Mouse (Mus musculus): ENCODE results near the gene Vwc2. TPM values are rescaled to one million over a fixed set of nuclear protein-coding genes. Genes with fewer than 3 reads are reported as not detected.
A peak's percentile ranks its signal among the peaks of the same experiment; 100 is the strongest.

Vwc2 gene
- polyA plus RNA-seq, 1 experiment, result 9.3 TPM

DNA sequence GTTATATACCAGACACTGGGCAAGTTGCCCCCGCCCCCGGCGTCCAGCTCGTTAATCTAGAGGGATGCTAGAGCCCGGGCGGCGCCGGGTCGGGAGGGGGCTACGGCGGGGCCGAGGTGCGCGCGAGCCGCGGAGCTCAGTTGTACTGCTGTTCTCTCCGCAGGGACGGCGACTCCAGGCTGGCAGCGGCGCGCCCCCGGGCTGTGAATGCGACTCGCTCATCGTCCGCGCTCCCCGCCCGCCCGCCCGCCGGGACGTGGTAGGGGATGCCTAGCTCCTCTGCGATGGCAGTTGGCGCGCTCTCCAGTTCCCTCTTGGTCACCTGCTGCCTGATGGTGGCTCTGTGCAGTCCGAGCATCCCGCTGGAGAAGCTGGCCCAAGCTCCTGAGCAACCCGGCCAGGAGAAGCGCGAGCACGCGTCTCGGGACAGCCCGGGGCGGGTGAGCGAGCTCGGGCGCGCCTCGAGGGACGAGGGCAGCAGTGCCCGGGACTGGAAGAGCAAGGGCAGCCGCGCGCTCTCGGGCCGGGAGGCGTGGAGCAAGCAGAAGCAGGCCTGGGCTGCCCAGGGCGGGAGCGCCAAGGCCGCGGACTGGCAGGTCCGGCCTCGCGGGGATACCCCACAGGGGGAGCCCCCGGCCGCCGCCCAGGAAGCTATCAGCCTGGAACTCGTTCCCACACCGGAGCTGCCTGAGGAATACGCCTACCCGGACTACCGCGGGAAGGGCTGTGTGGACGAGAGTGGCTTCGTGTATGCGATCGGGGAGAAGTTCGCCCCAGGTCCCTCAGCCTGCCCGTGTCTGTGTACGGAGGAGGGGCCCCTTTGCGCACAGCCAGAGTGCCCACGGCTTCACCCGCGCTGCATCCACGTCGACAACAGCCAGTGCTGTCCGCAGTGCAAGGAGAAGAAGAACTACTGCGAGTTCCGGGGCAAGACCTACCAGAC lies 1.9 kb downstream of the Vwc2 start:
- no peak for TF ChIP-seq CTCF (IDR thresholded peaks at IDR 0.05; ENCODE audit: borderline replicate concordance, extremely low read depth, insufficient read depth, insufficient read length)
- TF ChIP-seq POLR2A (IDR thresholded peaks at IDR 0.05; ENCODE audit: borderline replicate concordance, extremely low read depth, insufficient read depth, insufficient read length, poor library complexity, severe bottlenecking), result no peak
- peak; percentile 68 for DNase-seq (ENCODE audit: low read depth)

DNA sequence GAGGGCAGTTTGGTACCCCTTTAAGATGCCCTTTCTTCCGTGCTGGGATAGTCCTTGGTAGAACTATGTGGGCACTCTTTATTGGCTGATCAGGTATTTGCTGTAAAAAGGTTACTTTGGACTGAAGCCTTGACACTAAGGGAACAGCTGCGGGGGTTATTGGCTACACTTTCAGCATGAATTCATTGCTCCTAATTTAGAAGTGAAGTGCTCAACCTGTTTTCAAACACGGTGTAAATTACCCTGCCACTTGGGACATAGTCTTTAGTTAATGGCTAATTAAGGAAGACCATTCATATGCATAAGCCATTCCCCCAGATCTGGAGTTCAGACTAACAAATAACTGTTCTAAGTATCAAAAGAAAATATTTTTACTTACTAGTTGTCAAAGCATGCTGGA lies 2.7 kb downstream of the Vwc2 start:
- TF ChIP-seq POLR2A (IDR thresholded peaks at IDR 0.05; ENCODE audit: borderline replicate concordance, extremely low read depth, insufficient read depth, insufficient read length, poor library complexity, severe bottlenecking), result no peak
- TF ChIP-seq CTCF (IDR thresholded peaks at IDR 0.05; ENCODE audit: borderline replicate concordance, extremely low read depth, insufficient read depth, insufficient read length), result no peak
- peak; percentile 76 for DNase-seq (ENCODE audit: low read depth)

DNA sequence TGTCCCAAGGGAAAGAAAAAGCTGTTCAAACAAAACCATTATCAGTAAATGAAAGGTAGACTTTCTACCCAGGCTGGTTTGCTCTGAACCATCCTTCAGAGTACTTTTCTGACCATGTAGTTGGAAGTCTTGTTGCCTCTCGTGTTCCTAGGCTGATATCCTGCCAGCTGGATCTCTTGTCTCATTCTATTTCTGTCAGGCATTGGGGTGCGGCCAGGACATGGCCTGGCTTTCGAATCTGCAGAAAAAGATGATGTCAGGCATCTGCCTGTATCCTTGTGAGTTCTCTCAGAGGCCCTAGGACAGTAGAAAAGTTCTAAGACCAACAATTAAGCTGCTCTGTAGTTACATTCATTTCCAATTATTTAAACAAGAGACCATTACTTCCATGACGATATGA lies 8.8 kb downstream of the Vwc2 start:
- TF ChIP-seq CTCF (IDR thresholded peaks at IDR 0.05; ENCODE audit: borderline replicate concordance, extremely low read depth, insufficient read depth, insufficient read length), result no peak
- no peak for TF ChIP-seq POLR2A (IDR thresholded peaks at IDR 0.05; ENCODE audit: borderline replicate concordance, extremely low read depth, insufficient read depth, insufficient read length, poor library complexity, severe bottlenecking)
- no peak for DNase-seq (ENCODE audit: low read depth)

DNA sequence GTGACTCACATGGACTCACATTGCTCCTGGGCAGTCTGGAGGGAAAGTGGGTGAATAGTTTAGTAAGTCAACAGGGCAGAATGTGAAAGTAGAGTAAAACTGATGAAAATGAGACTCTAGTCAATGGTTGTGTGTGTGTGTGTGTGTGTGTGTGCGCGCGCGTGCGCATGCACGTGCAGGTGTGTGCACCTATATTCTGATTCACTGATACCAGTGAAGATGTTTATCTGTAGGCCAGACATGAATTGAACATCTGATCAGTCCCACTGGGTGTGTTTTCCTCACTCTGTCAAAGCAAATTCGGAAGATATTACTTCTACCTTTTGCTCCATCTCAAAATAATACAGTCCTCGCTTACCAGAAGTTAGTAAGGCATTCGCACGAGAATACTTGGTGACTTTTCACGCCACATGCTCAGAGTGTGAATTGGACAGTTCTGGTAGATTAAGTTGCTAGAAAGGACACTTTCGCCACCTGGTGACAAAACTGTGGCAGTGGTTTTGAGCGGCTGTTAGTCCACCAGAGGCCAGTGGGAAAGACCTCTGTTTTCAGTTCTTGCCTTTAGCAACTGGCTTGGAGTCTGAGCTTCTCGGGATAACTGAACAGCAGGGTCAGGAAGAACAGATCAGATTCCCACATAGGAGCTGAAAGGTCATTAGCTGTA lies 17.5 kb downstream of the Vwc2 start:
- TF ChIP-seq POLR2A (IDR thresholded peaks at IDR 0.05; ENCODE audit: borderline replicate concordance, extremely low read depth, insufficient read depth, insufficient read length, poor library complexity, severe bottlenecking), result no peak
- peak; percentile 80 for TF ChIP-seq CTCF (IDR thresholded peaks at IDR 0.05; ENCODE audit: borderline replicate concordance, extremely low read depth, insufficient read depth, insufficient read length)
- DNase-seq (ENCODE audit: low read depth), result peak; percentile 78

DNA sequence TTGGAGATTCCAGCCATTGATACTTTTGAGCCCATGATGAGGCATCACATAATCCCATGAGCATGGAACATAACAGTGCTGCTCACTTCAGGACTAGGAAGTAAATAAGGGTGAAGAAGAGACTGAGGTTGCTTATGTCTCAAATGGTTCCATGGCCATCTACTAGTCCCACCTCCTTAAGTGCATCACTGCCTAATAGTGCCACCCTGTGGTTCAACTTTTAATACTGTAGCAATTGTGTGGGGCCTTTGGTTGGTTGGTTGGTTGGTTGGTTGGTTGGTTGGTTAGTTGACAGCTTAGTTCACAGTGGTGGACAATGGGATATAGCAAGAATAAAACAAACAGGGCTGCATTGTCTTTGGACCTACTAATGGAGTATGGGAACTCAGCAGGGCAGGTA lies 26.6 kb downstream of the Vwc2 start:
- DNase-seq (ENCODE audit: low read depth), result no peak
- TF ChIP-seq POLR2A (IDR thresholded peaks at IDR 0.05; ENCODE audit: borderline replicate concordance, extremely low read depth, insufficient read depth, insufficient read length, poor library complexity, severe bottlenecking), result no peak
- TF ChIP-seq CTCF (IDR thresholded peaks at IDR 0.05; ENCODE audit: borderline replicate concordance, extremely low read depth, insufficient read depth, insufficient read length), result no peak

DNA sequence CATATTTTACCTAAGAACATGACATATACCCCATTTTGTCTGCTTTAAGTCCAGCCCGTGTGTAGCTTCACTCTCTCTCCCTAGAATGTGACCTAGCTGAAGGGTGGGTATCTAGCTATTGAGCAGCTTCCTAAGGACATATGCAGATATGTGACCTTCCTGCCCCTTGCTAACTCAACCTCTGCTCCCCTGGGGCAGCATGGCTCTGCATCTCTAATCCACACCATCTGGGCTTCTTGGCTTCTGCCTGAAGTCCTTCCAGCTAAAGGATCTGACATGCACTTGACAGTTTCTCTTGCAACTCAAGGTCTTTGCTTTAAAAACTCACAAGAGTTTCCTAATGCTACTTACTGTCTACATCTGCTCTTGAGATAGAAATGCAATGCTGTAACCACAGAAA lies 38.7 kb downstream of the Vwc2 start:
- no peak for DNase-seq (ENCODE audit: low read depth)
- TF ChIP-seq POLR2A (IDR thresholded peaks at IDR 0.05; ENCODE audit: borderline replicate concordance, extremely low read depth, insufficient read depth, insufficient read length, poor library complexity, severe bottlenecking), result no peak
- no peak for TF ChIP-seq CTCF (IDR thresholded peaks at IDR 0.05; ENCODE audit: borderline replicate concordance, extremely low read depth, insufficient read depth, insufficient read length)

DNA sequence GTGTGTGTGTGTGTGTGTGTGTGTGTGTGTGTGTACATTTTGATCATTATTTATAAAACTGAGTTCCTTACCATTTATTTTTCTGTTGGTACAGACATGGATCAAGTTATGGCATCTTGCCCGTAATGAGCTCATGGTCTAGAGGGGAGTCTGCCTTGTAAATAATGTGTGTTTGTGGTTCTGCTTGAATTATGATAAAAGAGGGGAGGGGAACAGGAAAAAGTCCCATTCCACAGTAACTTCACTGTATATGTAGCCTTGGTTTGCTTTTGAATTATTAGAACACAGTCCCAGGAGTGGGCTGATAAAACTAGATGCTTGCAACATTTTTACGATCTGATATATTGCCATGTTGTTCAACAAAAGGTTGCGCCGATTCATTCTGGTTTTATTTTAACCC lies 57.4 kb downstream of the Vwc2 start:
- TF ChIP-seq CTCF (IDR thresholded peaks at IDR 0.05; ENCODE audit: borderline replicate concordance, extremely low read depth, insufficient read depth, insufficient read length), result no peak
- TF ChIP-seq POLR2A (IDR thresholded peaks at IDR 0.05; ENCODE audit: borderline replicate concordance, extremely low read depth, insufficient read depth, insufficient read length, poor library complexity, severe bottlenecking), result no peak
- DNase-seq (ENCODE audit: low read depth), result no peak

DNA sequence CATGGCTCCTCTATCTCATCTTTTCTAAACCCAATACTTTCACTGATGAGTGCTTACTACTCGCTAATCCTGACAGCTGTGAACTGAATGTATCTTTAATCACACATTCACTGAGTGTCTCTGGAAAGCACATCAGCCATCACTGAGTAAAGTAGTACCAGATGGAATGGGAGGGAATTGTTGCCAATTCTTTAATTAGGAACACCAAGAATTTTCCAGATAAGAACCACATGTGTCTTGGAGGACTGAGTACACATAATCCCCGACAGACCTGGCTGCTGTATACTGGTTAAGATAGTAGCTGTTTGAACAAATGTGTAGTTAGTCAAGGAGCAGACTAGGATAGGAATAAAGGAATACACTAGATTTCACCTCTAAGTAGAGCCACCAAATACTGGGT lies 61.2 kb downstream of the Vwc2 start:
- no peak for DNase-seq (ENCODE audit: low read depth)
- no peak for TF ChIP-seq CTCF (IDR thresholded peaks at IDR 0.05; ENCODE audit: borderline replicate concordance, extremely low read depth, insufficient read depth, insufficient read length)
- TF ChIP-seq POLR2A (IDR thresholded peaks at IDR 0.05; ENCODE audit: borderline replicate concordance, extremely low read depth, insufficient read depth, insufficient read length, poor library complexity, severe bottlenecking), result no peak

DNA sequence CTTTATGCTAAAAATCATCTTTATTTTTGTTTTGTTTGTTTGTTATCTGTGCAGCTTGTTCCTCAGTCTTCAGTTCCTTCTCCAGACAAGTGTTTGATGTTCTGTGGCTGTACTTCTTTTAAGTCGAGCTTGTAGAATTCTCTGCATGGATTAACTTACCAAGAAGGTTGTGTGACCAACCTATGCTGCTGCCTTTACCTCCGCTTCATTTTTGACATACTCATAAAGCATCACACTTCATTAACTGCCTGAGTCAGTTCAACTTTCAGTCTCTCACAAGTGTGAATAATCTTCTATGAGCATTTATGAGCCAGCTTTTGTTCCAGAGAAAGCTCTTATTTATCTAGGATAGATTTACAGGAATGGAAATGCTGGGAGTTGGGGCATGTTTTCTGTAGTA lies 68.7 kb downstream of the Vwc2 start:
- TF ChIP-seq POLR2A (IDR thresholded peaks at IDR 0.05; ENCODE audit: borderline replicate concordance, extremely low read depth, insufficient read depth, insufficient read length, poor library complexity, severe bottlenecking), result no peak
- TF ChIP-seq CTCF (IDR thresholded peaks at IDR 0.05; ENCODE audit: borderline replicate concordance, extremely low read depth, insufficient read depth, insufficient read length), result no peak
- DNase-seq (ENCODE audit: low read depth), result no peak

DNA sequence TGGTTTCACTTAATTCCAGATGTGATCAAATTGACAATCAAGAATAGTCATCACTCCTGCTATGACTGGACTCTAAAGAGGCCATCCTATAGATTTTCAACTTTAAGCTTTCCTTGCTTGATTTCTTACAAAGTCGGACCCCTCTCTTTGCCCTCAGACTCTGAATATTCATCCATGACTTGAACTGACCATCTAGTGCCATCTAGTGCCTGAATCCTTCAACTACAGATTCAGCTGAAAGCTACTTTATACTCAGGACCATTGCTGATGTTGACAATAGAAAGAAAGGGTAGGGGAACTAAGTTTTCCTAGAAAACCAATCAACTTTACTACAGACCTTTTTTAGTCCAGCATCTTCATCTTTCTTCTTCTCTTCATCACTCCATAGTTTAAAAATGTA lies 109.1 kb downstream of the Vwc2 start:
- DNase-seq (ENCODE audit: low read depth), result peak; percentile 66

DNA sequence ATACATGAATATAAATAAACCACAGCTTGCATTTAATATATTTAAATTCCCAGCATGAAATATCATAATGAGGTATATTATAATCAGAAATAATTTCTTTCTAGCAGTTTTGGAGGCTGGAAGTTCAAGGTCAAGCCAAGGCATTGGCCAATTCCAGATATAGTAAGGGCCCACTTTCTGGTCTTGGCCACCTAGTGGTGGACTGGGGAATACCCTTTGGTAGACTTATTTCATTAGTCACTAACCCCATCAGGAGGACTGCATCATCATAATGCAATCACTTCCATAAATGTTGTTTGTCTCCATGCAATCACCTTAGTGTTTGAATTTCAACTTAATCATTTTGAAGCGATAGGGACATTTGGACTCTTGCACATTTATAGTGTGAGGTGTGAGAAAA lies 125.3 kb downstream of the Vwc2 start:
- no peak for DNase-seq (ENCODE audit: low read depth)
- TF ChIP-seq POLR2A (IDR thresholded peaks at IDR 0.05; ENCODE audit: borderline replicate concordance, extremely low read depth, insufficient read depth, insufficient read length, poor library complexity, severe bottlenecking) (no peak), CTCF (IDR thresholded peaks at IDR 0.05; ENCODE audit: borderline replicate concordance, extremely low read depth, insufficient read depth, insufficient read length) (peak; percentile 40; the same call in 1 of the 2 replicates)

More for the DNA sequence above, 109.1 kb downstream of the Vwc2 start:
- TF ChIP-seq CTCF (IDR thresholded peaks at IDR 0.05; ENCODE audit: borderline replicate concordance, extremely low read depth, insufficient read depth, insufficient read length) (peak; percentile 51; the same call in 1 of the 2 replicates), POLR2A (IDR thresholded peaks at IDR 0.05; ENCODE audit: borderline replicate concordance, extremely low read depth, insufficient read depth, insufficient read length, poor library complexity, severe bottlenecking) (no peak)

Data from brain, embryonic 14.5 days (tissue).